Mouse (Mus musculus): ENCODE data around the gene Asl. TPM values are rescaled to one million over a fixed set of nuclear protein-coding genes. Genes with fewer than 3 reads are reported as not detected.
"Not testable (repeated sequence)": the region's sequence is repeated elsewhere in the genome, so short reads cannot be mapped to it uniquely, and the experiment has no call there.

Asl gene
- total and polyA plus RNA-seq, 3 experiments, result 15.8 to 26.7 TPM; not detected in 1

DNA sequence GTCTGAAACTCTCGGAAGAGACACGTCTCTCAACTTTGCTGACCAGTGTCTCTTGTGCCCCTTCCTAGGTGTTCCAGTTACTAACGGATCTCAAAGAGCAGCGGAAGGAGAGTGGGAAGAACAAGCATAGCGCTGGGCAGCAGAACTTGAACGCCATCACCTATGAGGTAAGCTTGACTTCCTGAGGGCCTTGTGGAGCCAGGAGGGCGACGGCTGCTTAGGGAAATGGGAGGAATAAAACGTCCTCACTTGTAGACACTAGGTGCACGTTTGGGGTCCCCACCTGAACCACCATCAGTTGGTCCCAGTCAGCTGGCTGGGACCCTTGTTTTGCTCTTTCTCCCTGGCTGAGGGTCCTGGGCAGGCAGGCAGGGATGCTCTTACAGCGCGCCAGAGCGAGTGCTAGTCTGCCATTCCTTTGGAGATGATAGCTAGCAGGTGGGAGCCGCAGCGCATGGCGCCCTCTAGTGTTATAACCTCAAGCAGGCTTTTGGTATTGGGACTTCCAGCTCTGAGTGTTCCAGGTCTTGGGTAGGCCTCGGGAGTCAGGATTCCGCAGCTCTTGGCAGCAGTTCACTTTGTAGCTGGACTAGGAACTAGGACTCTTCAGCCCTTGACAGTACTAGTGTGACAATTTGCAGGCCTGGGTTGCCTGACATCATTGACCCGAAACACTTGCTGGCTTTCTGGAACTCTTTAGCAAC, 8.9 kb upstream of the Asl start:
- peak; percentile 73 for DNase-seq (ENCODE audit: low read depth, low spot score)
- Histone ChIP-seq H3K36me3 (ENCODE audit: control insufficient read depth in 1 of 2, insufficient read depth in 2 of 2, low read length in 2 of 2) (peaks cover 0 to 22% of the 10 kb centered on the region in 2 experiments; a peak in 3 of 4 replicates), H3K9ac (ENCODE audit: control insufficient read depth, low read depth, low read length, poor library complexity, severe bottlenecking) (no peak overlapping the region)

DNA sequence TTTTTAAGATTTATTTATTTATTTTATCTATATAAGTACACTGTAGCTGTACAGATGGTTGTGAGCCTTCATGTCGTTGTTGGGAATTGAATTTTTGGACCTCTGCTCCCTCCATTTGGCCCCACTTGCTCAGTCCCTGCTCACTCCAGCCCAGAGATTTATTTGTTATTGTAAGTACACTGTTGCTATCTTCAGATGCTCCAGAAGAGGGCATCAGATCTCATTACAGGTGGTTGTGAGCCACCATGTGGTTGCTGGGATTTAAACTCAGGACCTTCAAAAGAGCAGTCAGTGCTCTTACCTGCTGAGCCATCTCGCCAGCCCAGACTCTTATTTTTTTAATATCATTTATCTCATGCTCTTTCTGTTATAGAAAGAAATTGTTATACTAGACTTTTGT, 7.3 kb upstream of the Asl start:
- peak; percentile 11 for TF ChIP-seq RAD21 (IDR thresholded peaks at IDR 0.05; ENCODE audit: low read depth, low read length)
- TF ChIP-seq MXI1 (IDR thresholded peaks at IDR 0.05; ENCODE audit: low read depth, low read length), result peak; percentile 82
- TF ChIP-seq CTCF (IDR thresholded peaks at IDR 0.05 in 2 of 3, conservative IDR thresholded peaks at IDR 0.05 in 1 of 3; ENCODE audit: control insufficient read depth in 1 of 3, insufficient read depth in 1 of 3, low read depth in 2 of 3, low read length in 3 of 3, poor library complexity in 1 of 3, severe bottlenecking in 1 of 3), result peak; percentile 16 to 67 (median 23); a peak in 4 of 6 replicates
- peak; percentile 78 for TF ChIP-seq MYC (IDR thresholded peaks at IDR 0.05; ENCODE audit: low read depth, low read length)
- peak; percentile 56 for TF ChIP-seq SMC3 (IDR thresholded peaks at IDR 0.05; ENCODE audit: low read depth, low read length)
- peak; percentile 70; the same call in 1 of the 2 replicates for TF ChIP-seq SIN3A (IDR thresholded peaks at IDR 0.05; ENCODE audit: low read length)
- not testable (repeated sequence) for H3K4me1 ChIP-seq (ENCODE audit: control insufficient read depth in 1 of 2, insufficient read depth in 2 of 2, low read length in 2 of 2); H3K9ac ChIP-seq (ENCODE audit: control insufficient read depth, low read depth, low read length, poor library complexity, severe bottlenecking); H3K27ac ChIP-seq (ENCODE audit: control insufficient read depth, low read depth, low read length); H3K4me3 ChIP-seq (ENCODE audit: control insufficient read depth in 1 of 2, insufficient read depth in 1 of 2, low read depth in 2 of 2, low read length in 2 of 2); H3K9me3 ChIP-seq (replicated peaks; ENCODE audit: insufficient read depth, low read length); H3K27me3 ChIP-seq (ENCODE audit: control insufficient read depth in 1 of 2, insufficient read depth in 2 of 2, low read length in 2 of 2)
- peaks cover 12% of the 10 kb centered on the region for H3K79me2 ChIP-seq (ENCODE audit: control insufficient read depth, insufficient read depth, low read length, poor library complexity)
- peak; percentile 28 for DNase-seq (ENCODE audit: low read depth, low spot score)
- peaks cover 0 to 13% of the 10 kb centered on the region in 2 experiments; a peak in 3 of 4 replicates for H3K36me3 ChIP-seq (ENCODE audit: control insufficient read depth in 1 of 2, insufficient read depth in 2 of 2, low read length in 2 of 2)

More for the DNA sequence above, 8.9 kb upstream of the Asl start:
- Histone ChIP-seq H3K4me3 (ENCODE audit: control insufficient read depth in 1 of 2, insufficient read depth in 1 of 2, low read depth in 2 of 2, low read length in 2 of 2) (no peak overlapping the region), H3K27me3 (ENCODE audit: control insufficient read depth in 1 of 2, insufficient read depth in 2 of 2, low read length in 2 of 2) (no peaks in the 10 kb centered on the region), H3K79me2 (ENCODE audit: control insufficient read depth, insufficient read depth, low read length, poor library complexity) (no peaks in the 10 kb centered on the region), H3K27ac (ENCODE audit: control insufficient read depth, low read depth, low read length) (no peak overlapping the region), H3K9me3 (replicated peaks; ENCODE audit: insufficient read depth, low read length) (no peaks in the 10 kb centered on the region), H3K4me1 (ENCODE audit: control insufficient read depth in 1 of 2, insufficient read depth in 2 of 2, low read length in 2 of 2) (no peaks in the 10 kb centered on the region)
- peak; percentile 65 for TF ChIP-seq SMC3 (IDR thresholded peaks at IDR 0.05; ENCODE audit: low read depth, low read length)
- TF ChIP-seq CTCF (IDR thresholded peaks at IDR 0.05 in 2 of 3, conservative IDR thresholded peaks at IDR 0.05 in 1 of 3; ENCODE audit: control insufficient read depth in 1 of 3, insufficient read depth in 1 of 3, low read depth in 2 of 3, low read length in 3 of 3, poor library complexity in 1 of 3, severe bottlenecking in 1 of 3), result peak; percentile 83 to 90 (median 86)
- TF ChIP-seq EP300 (IDR thresholded peaks at IDR 0.05; ENCODE audit: low read depth in 1 of 2, low read length in 2 of 2), result 0 out of 4 replicates have a peak, but pooled peaks of 1 of the 2 experiments have one; percentile 4
- TF ChIP-seq ZC3H11A (IDR thresholded peaks at IDR 0.05; ENCODE audit: low read depth, low read length), result peak; percentile 47; the same call in 1 of the 2 replicates
- no peak for TF ChIP-seq HCFC1 (IDR thresholded peaks at IDR 0.05; ENCODE audit: low read depth, low read length)
- peak; percentile 55 for TF ChIP-seq RAD21 (IDR thresholded peaks at IDR 0.05; ENCODE audit: low read depth, low read length)
- TF ChIP-seq SIN3A (IDR thresholded peaks at IDR 0.05; ENCODE audit: low read length), result no peak

DNA sequence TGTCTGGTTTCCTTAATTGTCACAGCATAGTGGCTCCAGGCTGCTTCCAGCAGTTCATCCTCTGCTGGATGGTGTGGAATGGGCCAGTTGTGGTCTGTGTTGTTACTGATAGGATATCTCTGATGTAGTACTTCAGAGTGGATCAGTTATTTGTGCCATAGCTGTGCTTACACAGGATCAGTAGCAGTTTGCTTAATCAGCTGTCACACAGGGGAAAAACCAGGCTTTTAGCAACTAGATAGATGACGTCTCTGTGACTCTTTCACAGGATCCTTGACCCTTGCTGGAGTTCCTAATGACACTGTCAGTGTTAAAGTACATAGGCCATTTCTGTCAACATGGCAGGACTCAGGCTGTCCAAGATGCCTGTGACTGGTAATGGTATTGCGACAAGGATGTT, 4.8 kb upstream of the Asl start:
- TF ChIP-seq MAZ (IDR thresholded peaks at IDR 0.05; ENCODE audit: low read depth, low read length) (no peak), KAT2A (conservative IDR thresholded peaks at IDR 0.05; ENCODE audit: low read depth, low read length) (no peak), GATA1 (IDR thresholded peaks at IDR 0.05; ENCODE audit: low read depth, low read length) (no peak), ZC3H11A (IDR thresholded peaks at IDR 0.05; ENCODE audit: low read depth, low read length) (no peak), HCFC1 (IDR thresholded peaks at IDR 0.05; ENCODE audit: low read depth, low read length) (no peak)
- H3K9ac ChIP-seq (ENCODE audit: control insufficient read depth, low read depth, low read length, poor library complexity, severe bottlenecking), result no peak overlapping the region

More for the DNA sequence above, 4.8 kb upstream of the Asl start:
- Histone ChIP-seq H3K9me3 (replicated peaks; ENCODE audit: insufficient read depth, low read length) (no peaks in the 10 kb centered on the region), H3K36me3 (ENCODE audit: control insufficient read depth in 1 of 2, insufficient read depth in 2 of 2, low read length in 2 of 2) (peaks cover 4 to 5% of the 10 kb centered on the region in 2 experiments; a peak in 3 of 4 replicates), H3K4me3 (ENCODE audit: control insufficient read depth in 1 of 2, insufficient read depth in 1 of 2, low read depth in 2 of 2, low read length in 2 of 2) (no peak overlapping the region), H3K27me3 (ENCODE audit: control insufficient read depth in 1 of 2, insufficient read depth in 2 of 2, low read length in 2 of 2) (no peaks in the 10 kb centered on the region), H3K27ac (ENCODE audit: control insufficient read depth, low read depth, low read length) (no peak overlapping the region), H3K79me2 (ENCODE audit: control insufficient read depth, insufficient read depth, low read length, poor library complexity) (peaks cover 28% of the 10 kb centered on the region), H3K4me1 (ENCODE audit: control insufficient read depth in 1 of 2, insufficient read depth in 2 of 2, low read length in 2 of 2) (peaks cover 0 to 6% of the 10 kb centered on the region in 2 experiments; a peak in 1 of 4 replicates)
- DNase-seq (ENCODE audit: low read depth, low spot score), result no peak
